Mouse (Mus musculus) adrenal gland, adult 18-20 months (tissue): Measurements from ENCODE around the gene Rflna. TPM values are rescaled to one million over a fixed set of nuclear protein-coding genes. Genes with fewer than 3 reads are reported as not detected.

Source experiments
- DNase-seq, 2 experiments: peaks; one replicate each; pipeline ENCODE4 v3.0.0; 2021 to 2022; ENCODE audit warnings: low spot score in 2 of 2
- total RNA-seq, 2 experiments: library from RNA; stranded (reverse); gene quantifications; 1 replicate in 1 of 2; 2 replicates in 1 of 2; pipeline ENCODE4 v1.2.3; 2021

Rflna gene
- total RNA-seq, 2 experiments from 2014 or later, result 2.9 to 6.3 TPM

GRCm38 (mm10) chr5:125052237-125052602 lies 49.2 kb downstream of the Rflna start:
- no peak for DNase-seq

GRCm38 (mm10) chr5:125052603-125053488 lies 49.8 kb downstream of the Rflna start:
- peak; percentile 60 to 62 for DNase-seq

- DNase-seq, result no peak
Measured at GRCm38 (mm10) chr5:125053661-125054060, 50.6 kb downstream of the Rflna start.

- DNase-seq, result no peak
Measured at GRCm38 (mm10) chr5:125055901-125056300, 52.9 kb downstream of the Rflna start.

- DNase-seq, result no peak
Measured at GRCm38 (mm10) chr5:125056331-125056695, 53.3 kb downstream of the Rflna start.

GRCm38 (mm10) chr5:125056696-125057554 lies 53.9 kb downstream of the Rflna start:
- peak; percentile 55 to 57 for DNase-seq

- DNase-seq, result no peak
Measured at GRCm38 (mm10) chr5:125057555-125058266, 54.7 kb downstream of the Rflna start.

- peak; percentile 69 to 71 for DNase-seq
Measured at GRCm38 (mm10) chr5:125058267-125058668, 55.2 kb downstream of the Rflna start.

Other genes with a start within 250 kb of the Rflna start
- gene Ccdc92, start 140.8 kb upstream of the Rflna start, total RNA-seq, result 1 to 10 TPM; 6.4 to 8.4 TPM
- 10 to 100 TPM; 52.4 to 60.3 TPM for gene Zfp664, start 140.5 kb upstream of the Rflna start, total RNA-seq
- 100 to 1,000 TPM; 195 to 242 TPM for gene Ncor2, start 176.0 kb downstream of the Rflna start, total RNA-seq